Mouse (Mus musculus) embryonic facial prominence, embryonic 11.5 days (tissue): Measurements from ENCODE around the gene Prcc. TPM values are rescaled to one million over a fixed set of nuclear protein-coding genes. Genes with fewer than 3 reads are reported as not detected.

Experiments used
- ATAC-seq: fragments of 200-750 bp; cut with Nextera tagmentation; replicated peaks from 2 replicates; pipeline ENCODE4 v1.8.0; 2017; ENCODE audit warnings: low read depth; ENCODE audit not compliant: insufficient number of reproducible peaks, low FRiP score, low TSS enrichment
- DNase-seq: peaks from one replicate; pipeline ENCODE4 v3.0.0-alpha.2; 2015; ENCODE audit warnings: low spot score
- H3K27ac ChIP-seq: fragments of 300-500 bp; sonication (generic); replicated peaks from 2 replicates; pipeline ENCODE4 v1.5.1; 2014; ENCODE audit warnings: mild to moderate bottlenecking, low read depth, low read length, control low read depth
- H3K27me3 ChIP-seq: fragments of 300-500 bp; sonication (generic); 2 replicates; pipeline ENCODE4 v1.6.1; 2014; ENCODE audit warnings: mild to moderate bottlenecking, low read length, moderate library complexity, mixed read lengths; ENCODE audit not compliant: control insufficient read depth, insufficient read depth
- H3K36me3 ChIP-seq: fragments of 300-500 bp; sonication (generic); replicated peaks from 2 replicates; pipeline ENCODE4 v1.6.1; 2014; ENCODE audit warnings: low read depth, mild to moderate bottlenecking, low read length, moderate library complexity, mixed read lengths; ENCODE audit not compliant: control insufficient read depth, insufficient read depth
- H3K4me1 ChIP-seq: fragments of 300-500 bp; sonication (generic); 2 replicates; pipeline ENCODE4 v1.6.1; 2014; ENCODE audit warnings: low read length, mixed read lengths; ENCODE audit not compliant: control insufficient read depth, insufficient read depth
- H3K4me2 ChIP-seq: fragments of 300-500 bp; sonication (generic); 2 replicates; pipeline ENCODE4 v1.6.1; 2014; ENCODE audit warnings: low read depth, mild to moderate bottlenecking, control low read depth, low read length, moderate library complexity
- H3K4me3 ChIP-seq: fragments of 300-500 bp; sonication (generic); 2 replicates; pipeline ENCODE4 v1.5.1; 2014; ENCODE audit warnings: low read depth, low read length, control low read depth
- H3K9ac ChIP-seq: fragments of 300-500 bp; sonication (generic); replicated peaks from 2 replicates; pipeline ENCODE4 v1.6.1; 2014; ENCODE audit warnings: mild to moderate bottlenecking, control low read depth, low read length
- H3K9me3 ChIP-seq: fragments of 300-500 bp; sonication (generic); replicated peaks from 2 replicates; pipeline ENCODE4 v1.6.1; 2016; ENCODE audit warnings: mild to moderate bottlenecking, low read length, inconsistent platforms, mixed read lengths; ENCODE audit not compliant: control insufficient read depth
- WGBS: fragments of 180-500 bp; shearing (Covaris S2); extraction: QIAGEN DNeasy Blood & Tissue Kit; methylation state at CpG from one replicate; pipeline ENCODE4 v1.1.7; 2014; 5-methylcytosine and 5-hydroxymethylcytosine counted together
- polyA plus RNA-seq: library from polyadenylated mRNA; unstranded; fragments of >200 nt; fragmentation: Nextera tagmentation; extraction: Ambion mirVana; gene quantifications from 2 replicates; pipeline ENCODE4 v1.2.1, GENCODE M21; 2014

Prcc gene
- polyA plus RNA-seq, 1 experiment from 2014 or later: 21.5 TPM

DNA sequence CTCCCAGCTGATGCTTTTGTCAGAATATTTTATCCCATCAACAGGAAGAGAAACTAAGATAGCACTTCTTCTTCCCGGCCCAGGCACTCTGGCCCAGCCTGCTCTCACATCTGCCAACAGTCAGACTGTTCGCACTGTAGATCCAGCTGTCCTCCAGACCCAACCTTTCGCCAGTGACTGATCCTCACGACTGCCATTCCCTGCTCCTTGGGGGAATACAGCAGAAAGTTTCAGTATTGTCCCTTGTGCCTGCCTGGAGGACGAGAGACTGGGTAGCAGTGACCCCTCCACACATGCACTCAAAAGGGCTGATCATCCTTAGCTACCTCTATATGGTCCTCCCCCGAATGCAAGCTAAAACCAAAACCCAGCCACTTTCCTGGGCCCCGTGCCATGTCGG is 29.5 kb downstream of the Prcc start:
- no peak overlapping the region for H3K4me3 ChIP-seq
- no peak overlapping the region for H3K9ac ChIP-seq
- DNase-seq (no peak), ATAC-seq (no peak)
- peaks cover 2% of the 10 kb centered on the region; the same call in 1 of the 2 replicates for H3K36me3 ChIP-seq
- no peaks in the 10 kb centered on the region for H3K4me1 ChIP-seq
- WGBS: 84% methylated on average over 8 of the region's 8 CpGs
- H3K9me3 ChIP-seq: no peaks in the 10 kb centered on the region
- no peak overlapping the region for H3K4me2 ChIP-seq
- H3K27me3 ChIP-seq: no peaks in the 10 kb centered on the region
- H3K27ac ChIP-seq: no peak overlapping the region

DNA sequence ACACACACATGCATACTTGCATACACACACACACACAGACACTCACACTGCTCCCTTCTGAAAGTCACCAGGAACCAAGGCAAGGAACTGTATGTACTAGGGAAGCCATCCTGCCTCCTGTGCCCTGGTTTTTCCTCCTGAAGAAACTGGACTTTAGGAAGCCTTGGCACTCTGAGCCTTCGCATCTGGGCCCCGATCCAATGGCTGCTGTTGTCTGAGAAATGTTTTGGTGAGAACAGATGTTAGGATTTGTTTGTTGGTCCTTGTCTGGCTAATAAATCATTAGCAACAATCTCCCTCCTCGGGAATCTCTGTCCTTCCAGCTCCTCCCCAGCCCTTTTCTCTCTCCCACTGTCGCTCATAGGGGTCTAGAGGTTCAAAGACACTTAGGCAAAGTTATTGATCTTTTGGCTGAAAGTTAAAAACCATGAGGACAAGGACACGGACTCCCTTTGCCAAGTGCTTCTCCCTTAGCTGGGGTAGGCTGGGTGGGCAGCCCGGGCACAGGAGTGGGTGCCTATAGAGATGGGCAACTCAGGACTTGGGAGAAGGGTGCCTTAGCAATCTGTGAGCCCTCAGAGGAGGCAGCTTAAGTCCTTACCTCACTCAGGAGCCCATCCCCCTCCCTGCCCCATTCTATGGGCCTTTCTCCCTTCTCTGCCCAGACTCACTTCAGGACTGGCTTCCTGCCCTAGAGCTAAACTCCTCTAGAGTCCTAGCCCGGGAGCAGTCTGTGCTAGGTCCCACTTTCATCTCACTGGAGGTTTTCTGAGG is 30.4 kb downstream of the Prcc start:
- ATAC-seq: no peak

DNA sequence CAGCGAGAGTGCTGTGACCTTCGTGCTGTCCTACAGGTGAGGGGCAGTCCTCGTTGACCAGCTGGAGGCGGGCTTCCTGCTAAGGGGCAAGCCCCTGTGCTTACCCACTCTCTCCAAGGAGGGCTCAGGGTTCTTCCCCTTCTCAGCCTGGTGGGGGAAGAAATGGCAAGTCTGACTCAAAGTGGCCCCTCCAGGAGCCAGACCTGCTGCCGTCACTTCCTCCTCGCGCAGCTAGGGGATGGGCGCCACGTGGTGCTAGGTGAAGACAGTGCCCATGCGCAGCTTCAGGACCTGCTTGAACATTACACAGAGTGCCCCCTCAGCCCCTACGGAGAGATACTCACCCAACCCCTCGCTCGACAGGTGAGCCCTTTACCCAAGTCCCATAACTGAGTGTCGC is 36.3 kb downstream of the Prcc start:
- no peaks in the 10 kb centered on the region for H3K27me3 ChIP-seq
- 82% methylated on average over 14 of the region's 14 CpGs for WGBS
- H3K4me1 ChIP-seq: no peaks in the 10 kb centered on the region
- H3K4me3 ChIP-seq: no peak overlapping the region
- H3K9ac ChIP-seq: no peak overlapping the region
- H3K9me3 ChIP-seq: no peaks in the 10 kb centered on the region
- H3K27ac ChIP-seq: no peak overlapping the region
- no peak for DNase-seq
- ATAC-seq: no peak
- H3K4me2 ChIP-seq: no peak overlapping the region
- no peaks in the 10 kb centered on the region for H3K36me3 ChIP-seq

More for the DNA sequence above, 30.4 kb downstream of the Prcc start:
- Histone ChIP-seq H3K9me3 (no peaks in the 10 kb centered on the region), H3K36me3 (peaks cover 2% of the 10 kb centered on the region; the same call in 1 of the 2 replicates), H3K27me3 (no peaks in the 10 kb centered on the region), H3K4me1 (no peaks in the 10 kb centered on the region), H3K27ac (no peak overlapping the region), H3K4me3 (no peak overlapping the region), H3K4me2 (no peak overlapping the region), H3K9ac (no peak overlapping the region)
- WGBS: 69% methylated on average over 7 of the region's 7 CpGs
- DNase-seq: no peak

DNA sequence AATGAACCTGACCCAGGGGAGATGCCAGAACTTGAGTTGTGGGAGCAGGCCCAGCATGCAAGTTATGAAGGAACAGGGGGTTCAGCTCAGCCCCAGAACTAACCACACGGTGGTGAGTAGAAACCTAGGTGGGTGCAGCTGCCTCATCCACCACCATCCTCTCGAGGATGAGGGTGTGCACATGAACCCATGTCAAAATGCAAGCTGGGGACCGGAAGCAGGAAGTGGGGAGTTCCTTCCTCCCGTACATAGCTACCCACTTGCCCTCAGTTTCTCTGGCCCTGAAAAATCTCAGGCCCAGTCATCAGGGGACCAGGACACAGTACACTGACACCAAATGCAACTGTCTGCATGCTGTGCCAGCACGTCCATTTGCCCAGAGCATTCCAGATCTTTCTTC is 37.7 kb downstream of the Prcc start:
- Histone ChIP-seq H3K4me2 (no peak overlapping the region), H3K9me3 (no peaks in the 10 kb centered on the region), H3K9ac (no peak overlapping the region), H3K36me3 (no peaks in the 10 kb centered on the region), H3K27ac (no peak overlapping the region), H3K4me3 (no peak overlapping the region), H3K27me3 (no peaks in the 10 kb centered on the region), H3K4me1 (no peaks in the 10 kb centered on the region)
- no peak for ATAC-seq
- no peak for DNase-seq
- 67% methylated on average over 5 of the region's 5 CpGs for WGBS

DNA sequence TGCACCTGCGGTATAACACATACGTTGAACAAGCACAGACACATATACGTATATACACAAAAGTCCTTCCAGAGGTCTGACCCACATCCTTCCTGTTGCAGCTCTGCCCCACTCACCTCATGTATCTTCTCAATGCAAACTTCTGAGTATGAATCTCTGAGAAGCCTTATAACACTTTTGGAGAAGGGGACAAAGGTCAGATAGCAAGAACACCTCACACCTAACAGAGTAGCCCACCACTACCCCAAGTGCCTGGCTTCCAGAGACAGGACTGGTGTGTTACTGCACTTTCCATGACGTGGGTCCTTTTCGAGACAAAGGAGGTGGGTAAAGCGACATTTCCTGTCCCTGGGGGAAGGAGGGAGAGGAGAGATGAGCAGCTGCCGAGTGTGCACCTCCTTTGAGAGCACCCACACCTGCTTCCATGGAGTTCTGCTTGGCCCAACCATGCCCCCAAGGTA is 38.7 kb downstream of the Prcc start, which contains the start of gene Sh2d2a:
Gene Sh2d2a, plus strand, starts transcription at position 106 of the 461 bp plus-strand sequence.
- ATAC-seq: no peak
- 67% methylated on average over 7 of the region's 7 CpGs for WGBS

DNA sequence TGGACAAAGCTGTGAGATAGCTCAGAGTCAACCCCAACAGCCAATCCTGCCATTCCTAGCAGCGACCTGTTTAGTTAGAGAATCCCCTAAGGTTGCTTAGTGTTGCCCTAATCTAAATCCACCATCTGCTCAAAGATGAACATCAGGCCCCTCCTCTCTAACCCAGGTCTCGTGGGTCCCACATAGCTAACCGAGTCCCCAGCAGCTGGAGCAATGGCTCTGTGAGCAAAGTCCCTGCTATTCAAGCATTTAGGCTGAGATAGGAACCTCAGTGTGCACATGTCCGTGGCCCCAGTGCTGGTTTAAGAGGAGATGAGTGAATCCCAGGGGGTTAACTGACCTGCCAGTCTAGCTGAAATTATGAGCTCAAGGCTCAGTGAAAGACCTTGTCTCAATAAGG is 39.2 kb downstream of the Prcc start:
- no peak for ATAC-seq
- whole genome bisulfite sequencing: 70% methylated on average over 4 of the region's 4 CpGs

More for the DNA sequence above, 38.7 kb downstream of the Prcc start, which contains the start of gene Sh2d2a:
- Histone ChIP-seq H3K4me1 (no peaks in the 10 kb centered on the region), H3K36me3 (no peaks in the 10 kb centered on the region), H3K9ac (no peak within 1 kb of the TSS), H3K27me3 (no peaks in the 10 kb centered on the region), H3K9me3 (no peaks in the 10 kb centered on the region), H3K4me3 (no peak within 1 kb of the TSS), H3K4me2 (no peak within 1 kb of the TSS), H3K27ac (no peak within 1 kb of the TSS)
- DNase-seq: no peak

DNA sequence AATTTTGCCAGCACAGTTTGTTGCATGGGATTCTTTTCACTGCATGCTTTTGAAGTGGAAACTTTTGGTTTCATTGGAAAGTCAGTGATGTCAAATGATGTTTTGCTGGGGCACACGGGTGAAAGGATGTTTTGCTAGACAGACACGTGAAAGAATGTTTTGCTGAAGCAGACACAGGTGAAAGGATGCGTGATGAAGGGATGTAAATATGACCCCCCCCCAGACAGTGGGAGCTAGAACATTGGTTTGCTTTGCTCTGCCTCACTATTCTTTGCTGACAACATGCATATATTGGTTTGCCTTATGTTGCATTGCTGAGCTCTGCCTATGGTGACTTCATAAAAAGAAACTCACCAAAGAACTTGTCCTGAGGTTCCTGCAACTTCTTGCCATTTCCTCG is 40.4 kb downstream of the Prcc start:
- no peaks in the 10 kb centered on the region for H3K27me3 ChIP-seq
- H3K36me3 ChIP-seq: no peaks in the 10 kb centered on the region
- DNase-seq (no peak), ATAC-seq (no peak)
- no peaks in the 10 kb centered on the region for H3K4me1 ChIP-seq
- 83% methylated on average over 4 of the region's 4 CpGs for WGBS
- no peak overlapping the region for H3K27ac ChIP-seq
- no peak overlapping the region for H3K4me3 ChIP-seq
- H3K4me2 ChIP-seq: no peak overlapping the region
- H3K9me3 ChIP-seq: no peaks in the 10 kb centered on the region
- H3K9ac ChIP-seq: no peak overlapping the region

More for the DNA sequence above, 39.2 kb downstream of the Prcc start:
- H3K27me3 ChIP-seq: no peaks in the 10 kb centered on the region
- no peak overlapping the region for H3K27ac ChIP-seq
- no peak overlapping the region for H3K9ac ChIP-seq
- no peak overlapping the region for H3K4me3 ChIP-seq
- DNase-seq: no peak
- no peaks in the 10 kb centered on the region for H3K4me1 ChIP-seq
- no peaks in the 10 kb centered on the region for H3K9me3 ChIP-seq
- H3K36me3 ChIP-seq: no peaks in the 10 kb centered on the region
- H3K4me2 ChIP-seq: no peak overlapping the region

DNA sequence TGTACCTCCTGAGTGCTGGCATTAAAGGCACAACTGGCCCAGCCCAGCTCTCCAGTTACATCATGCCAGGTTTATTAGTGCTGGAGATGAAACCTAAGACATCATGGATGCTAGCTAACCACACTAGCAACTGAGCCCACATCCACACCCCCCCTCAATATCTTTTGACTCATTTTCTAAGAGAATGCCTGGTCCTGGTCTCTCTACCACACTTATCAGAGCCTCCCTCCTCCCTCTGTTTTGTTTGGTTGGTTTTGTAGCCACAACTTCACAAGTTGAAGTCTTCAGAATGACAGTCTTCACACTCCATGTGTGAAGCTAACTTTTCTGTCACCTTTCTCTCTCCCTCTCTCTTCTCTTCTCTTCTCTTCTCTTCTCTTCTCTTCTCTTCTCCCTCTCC is 44.5 kb downstream of the Prcc start:
- Histone ChIP-seq H3K9me3 (no peaks in the 10 kb centered on the region), H3K4me2 (no peak overlapping the region), H3K27ac (no peak overlapping the region), H3K9ac (no peak overlapping the region), H3K4me3 (no peak overlapping the region), H3K27me3 (no peaks in the 10 kb centered on the region), H3K4me1 (no peaks in the 10 kb centered on the region), H3K36me3 (no peaks in the 10 kb centered on the region)
- DNase-seq: no peak
- ATAC-seq: no peak
